Mouse (Mus musculus) regulatory T cell (primary cell): Measurements from ENCODE around the gene Tgds.
"Not testable (repeated sequence)": the region's sequence is repeated elsewhere in the genome, so short reads cannot be mapped to it uniquely, and the experiment has no call there.

ENCODE experiments used
- in situ Hi-C: fragments of 300-600 bp; cut with MboI, MseI; formaldehyde crosslinking; loops from one replicate; pipeline ENCODE4 v1.15.1; 2025; ENCODE audit warnings: high pct_unique_total_duplicates

Tgds gene

GRCm38 (mm10) chr14:118136744-118137452 lies 4.3 kb upstream of the Tgds start, which contains the start of gene Gpr180:
TSS of gene Gpr180 (plus strand) at chr14:118137158.
- in situ Hi-C loops = no loop called here

- in situ Hi-C loops = loop anchor here (5.0 kb wide), 1 partner anchor 45 kb away; no protein-coding TSS in a partner anchor
Measured at GRCm38 (mm10) chr14:118131931-118132641, 469 bp downstream of the Tgds start.

- in situ Hi-C loops = loop anchor here (5.0 kb wide), 1 partner anchor 44 kb away; no protein-coding TSS in a partner anchor
Measured at GRCm38 (mm10) chr14:118131472-118131871, 1.1 kb downstream of the Tgds start.

GRCm38 (mm10) chr14:118126301-118126700 lies 6.3 kb downstream of the Tgds start:
- in situ Hi-C loops = no loop called here

- in situ Hi-C loops = no loop called here
Measured at GRCm38 (mm10) chr14:118124771-118125170, 7.8 kb downstream of the Tgds start.

- in situ Hi-C loops = no loop called here
Measured at GRCm38 (mm10) chr14:118124129-118124528, 8.4 kb downstream of the Tgds start.

- in situ Hi-C loops = no loop called here
Measured at GRCm38 (mm10) chr14:118113116-118113515, 19.4 kb downstream of the Tgds start.

GRCm38 (mm10) chr14:118107479-118107878 lies 25.1 kb downstream of the Tgds start:
- in situ Hi-C loops = not testable (repeated sequence)

- in situ Hi-C loops = no loop called here
Measured at GRCm38 (mm10) chr14:118101227-118101990, 31.1 kb downstream of the Tgds start.

- in situ Hi-C loops = no loop called here
Measured at GRCm38 (mm10) chr14:118098265-118098664, 34.3 kb downstream of the Tgds start.

- in situ Hi-C loops = loop anchor here (5.0 kb wide), 1 partner anchor 42 kb away; the partner anchor contains the start of gene Tgds
Measured at GRCm38 (mm10) chr14:118089806-118090392, 42.7 kb downstream of the Tgds start.

GRCm38 (mm10) chr14:118089215-118089805 lies 43.2 kb downstream of the Tgds start:
- in situ Hi-C loops = loop anchor here (5.0 kb wide), 1 partner anchor 43 kb away; the partner anchor contains the start of gene Tgds

- in situ Hi-C loops = loop anchor here (5.0 kb wide), 1 partner anchor 44 kb away; the partner anchor contains the start of gene Tgds
Measured at GRCm38 (mm10) chr14:118088437-118089207, 43.9 kb downstream of the Tgds start.

GRCm38 (mm10) chr14:118086271-118087035 lies 46.1 kb downstream of the Tgds start:
- in situ Hi-C loops = loop anchor here (5.0 kb wide), 1 partner anchor 46 kb away; the partner anchor contains the start of gene Tgds

GRCm38 (mm10) chr14:118083851-118084250 lies 48.7 kb downstream of the Tgds start:
- in situ Hi-C loops = no loop called here

GRCm38 (mm10) chr14:118080606-118081005 lies 51.9 kb downstream of the Tgds start:
- in situ Hi-C loops = no loop called here

GRCm38 (mm10) chr14:118070100-118070499 lies 62.5 kb downstream of the Tgds start:
- in situ Hi-C loops = loop anchor here (25.0 kb wide), 1 partner anchor 1242 kb away; no protein-coding TSS in a partner anchor

GRCm38 (mm10) chr14:118069439-118070079 lies 63.0 kb downstream of the Tgds start:
- in situ Hi-C loops = loop anchor here (25.0 kb wide), 1 partner anchor 1243 kb away; no protein-coding TSS in a partner anchor
